Mouse (Mus musculus): ENCODE measurements around the gene Eif2ak4.

The Eif2ak4 gene

GRCm38 (mm10) chr2:118491741-118492395, 103.5 kb downstream of the Eif2ak4 start:
- H3K4me3 ChIP-seq (replicated peaks; ENCODE audit: low read length) = no peak overlapping the region
- no peaks in the 10 kb centered on the region for H3K9me3 ChIP-seq (ENCODE audit: low read length)
- TF ChIP-seq NANOG (IDR thresholded peaks at IDR 0.05; ENCODE audit: borderline replicate concordance, low read length) = no peak
- no peak for TF ChIP-seq CTCF (conservative IDR thresholded peaks at IDR 0.05; ENCODE audit: low read length)
- H3K36me3 ChIP-seq (ENCODE audit: insufficient read depth, low read length) = no peaks in the 10 kb centered on the region
- H3K4me1 ChIP-seq (replicated peaks; ENCODE audit: low read depth, low read length) = peaks cover 28% of the 10 kb centered on the region
- H3K27me3 ChIP-seq (ENCODE audit: insufficient read depth, low read length) = no peaks in the 10 kb centered on the region

GRCm38 (mm10) chr2:118495024-118495423, 106.6 kb downstream of the Eif2ak4 start:
- H3K27me3 ChIP-seq (ENCODE audit: insufficient read depth, low read length) = 0 out of 2 replicates have a peak, but pooled peaks cover 4% of the 10 kb centered on the region
- no peaks in the 10 kb centered on the region for H3K9me3 ChIP-seq (ENCODE audit: low read length)
- TF ChIP-seq POU5F1 (IDR thresholded peaks at IDR 0.05; ENCODE audit: borderline replicate concordance, low read length) (no peak), CTCF (conservative IDR thresholded peaks at IDR 0.05; ENCODE audit: low read length) (no peak), NANOG (IDR thresholded peaks at IDR 0.05; ENCODE audit: borderline replicate concordance, low read length) (no peak)
- peaks cover 25% of the 10 kb centered on the region for H3K4me1 ChIP-seq (replicated peaks; ENCODE audit: low read depth, low read length)
- H3K36me3 ChIP-seq (ENCODE audit: insufficient read depth, low read length) = no peaks in the 10 kb centered on the region
- H3K4me3 ChIP-seq (replicated peaks; ENCODE audit: low read length) = no peak overlapping the region

- TF ChIP-seq CTCF (conservative IDR thresholded peaks at IDR 0.05; ENCODE audit: low read length) (no peak), POU5F1 (IDR thresholded peaks at IDR 0.05; ENCODE audit: borderline replicate concordance, low read length) (no peak), NANOG (IDR thresholded peaks at IDR 0.05; ENCODE audit: borderline replicate concordance, low read length) (no peak)
- Histone ChIP-seq H3K27me3 (ENCODE audit: insufficient read depth, low read length) (peaks cover 14% of the 10 kb centered on the region; the same call in 1 of the 2 replicates), H3K9me3 (ENCODE audit: low read length) (no peaks in the 10 kb centered on the region), H3K4me1 (replicated peaks; ENCODE audit: low read depth, low read length) (peaks cover 23% of the 10 kb centered on the region), H3K4me3 (replicated peaks; ENCODE audit: low read length) (no peak overlapping the region), H3K36me3 (ENCODE audit: insufficient read depth, low read length) (no peaks in the 10 kb centered on the region)
Measured at GRCm38 (mm10) chr2:118497890-118498289, 109.5 kb downstream of the Eif2ak4 start.

GRCm38 (mm10) chr2:118498476-118498875, 110.1 kb downstream of the Eif2ak4 start:
- H3K27me3 ChIP-seq (ENCODE audit: insufficient read depth, low read length) = peaks cover 14% of the 10 kb centered on the region; the same call in 1 of the 2 replicates
- no peaks in the 10 kb centered on the region for H3K36me3 ChIP-seq (ENCODE audit: insufficient read depth, low read length)
- H3K9me3 ChIP-seq (ENCODE audit: low read length) = no peaks in the 10 kb centered on the region
- no peak for TF ChIP-seq NANOG (IDR thresholded peaks at IDR 0.05; ENCODE audit: borderline replicate concordance, low read length)
- no peak for TF ChIP-seq CTCF (conservative IDR thresholded peaks at IDR 0.05; ENCODE audit: low read length)
- TF ChIP-seq POU5F1 (IDR thresholded peaks at IDR 0.05; ENCODE audit: borderline replicate concordance, low read length) = no peak
- peaks cover 23% of the 10 kb centered on the region for H3K4me1 ChIP-seq (replicated peaks; ENCODE audit: low read depth, low read length)
- H3K4me3 ChIP-seq (replicated peaks; ENCODE audit: low read length) = no peak overlapping the region

GRCm38 (mm10) chr2:118499135-118499961, 110.9 kb downstream of the Eif2ak4 start:
- TF ChIP-seq NANOG (IDR thresholded peaks at IDR 0.05; ENCODE audit: borderline replicate concordance, low read length) (no peak), CTCF (conservative IDR thresholded peaks at IDR 0.05; ENCODE audit: low read length) (no peak), POU5F1 (IDR thresholded peaks at IDR 0.05; ENCODE audit: borderline replicate concordance, low read length) (no peak)
- Histone ChIP-seq H3K4me1 (replicated peaks; ENCODE audit: low read depth, low read length) (peaks cover 23% of the 10 kb centered on the region), H3K9me3 (ENCODE audit: low read length) (no peaks in the 10 kb centered on the region), H3K4me3 (replicated peaks; ENCODE audit: low read length) (no peak overlapping the region; the same call in 1 of the 2 replicates), H3K27me3 (ENCODE audit: insufficient read depth, low read length) (peaks cover 14% of the 10 kb centered on the region; the same call in 1 of the 2 replicates), H3K36me3 (ENCODE audit: insufficient read depth, low read length) (no peaks in the 10 kb centered on the region)

- H3K4me1 ChIP-seq (replicated peaks; ENCODE audit: low read depth, low read length) = peaks cover 16% of the 10 kb centered on the region
- no peak overlapping the region for H3K4me3 ChIP-seq (replicated peaks; ENCODE audit: low read length)
Measured at GRCm38 (mm10) chr2:118500191-118500590, 111.8 kb downstream of the Eif2ak4 start.

GRCm38 (mm10) chr2:118507126-118507525, 118.7 kb downstream of the Eif2ak4 start:
- H3K4me1 ChIP-seq (replicated peaks; ENCODE audit: low read depth, low read length) = peaks cover 23% of the 10 kb centered on the region
- no peaks in the 10 kb centered on the region for H3K9me3 ChIP-seq (ENCODE audit: low read length)
- H3K4me3 ChIP-seq (replicated peaks; ENCODE audit: low read length) = no peak overlapping the region
- H3K36me3 ChIP-seq (ENCODE audit: insufficient read depth, low read length) = no peaks in the 10 kb centered on the region
- TF ChIP-seq NANOG (IDR thresholded peaks at IDR 0.05; ENCODE audit: borderline replicate concordance, low read length) (no peak), POU5F1 (IDR thresholded peaks at IDR 0.05; ENCODE audit: borderline replicate concordance, low read length) (no peak), CTCF (conservative IDR thresholded peaks at IDR 0.05; ENCODE audit: low read length) (no peak)
- H3K27me3 ChIP-seq (ENCODE audit: insufficient read depth, low read length) = peaks cover 25% of the 10 kb centered on the region

More at GRCm38 (mm10) chr2:118500191-118500590, 111.8 kb downstream of the Eif2ak4 start:
- Histone ChIP-seq H3K36me3 (ENCODE audit: insufficient read depth, low read length) (no peaks in the 10 kb centered on the region), H3K9me3 (ENCODE audit: low read length) (no peaks in the 10 kb centered on the region), H3K27me3 (ENCODE audit: insufficient read depth, low read length) (peaks cover 14% of the 10 kb centered on the region; the same call in 1 of the 2 replicates)
- TF ChIP-seq POU5F1 (IDR thresholded peaks at IDR 0.05; ENCODE audit: borderline replicate concordance, low read length) (no peak), NANOG (IDR thresholded peaks at IDR 0.05; ENCODE audit: borderline replicate concordance, low read length) (no peak), CTCF (conservative IDR thresholded peaks at IDR 0.05; ENCODE audit: low read length) (no peak)

GRCm38 (mm10) chr2:118509688-118510446, 121.4 kb downstream of the Eif2ak4 start:
- no peak for TF ChIP-seq POU5F1 (IDR thresholded peaks at IDR 0.05; ENCODE audit: borderline replicate concordance, low read length)
- no peak for TF ChIP-seq NANOG (IDR thresholded peaks at IDR 0.05; ENCODE audit: borderline replicate concordance, low read length)
- no peak for TF ChIP-seq CTCF (conservative IDR thresholded peaks at IDR 0.05; ENCODE audit: low read length)
- peaks cover 42% of the 10 kb centered on the region for H3K27me3 ChIP-seq (ENCODE audit: insufficient read depth, low read length)

More at GRCm38 (mm10) chr2:118509688-118510446, 121.4 kb downstream of the Eif2ak4 start:
- Histone ChIP-seq H3K36me3 (ENCODE audit: insufficient read depth, low read length) (no peaks in the 10 kb centered on the region), H3K4me1 (replicated peaks; ENCODE audit: low read depth, low read length) (peaks cover 39% of the 10 kb centered on the region), H3K9me3 (ENCODE audit: low read length) (no peaks in the 10 kb centered on the region), H3K4me3 (replicated peaks; ENCODE audit: low read length) (peak overlapping the region; percentile 66)
